Mouse (Mus musculus): Measurements from ENCODE around the gene Smox.
A peak's percentile ranks its signal among the peaks of the same experiment; 100 is the strongest.
"Not testable (repeated sequence)": the region's sequence is repeated elsewhere in the genome, so short reads cannot be mapped to it uniquely, and the experiment has no call there.

Smox gene

DNA sequence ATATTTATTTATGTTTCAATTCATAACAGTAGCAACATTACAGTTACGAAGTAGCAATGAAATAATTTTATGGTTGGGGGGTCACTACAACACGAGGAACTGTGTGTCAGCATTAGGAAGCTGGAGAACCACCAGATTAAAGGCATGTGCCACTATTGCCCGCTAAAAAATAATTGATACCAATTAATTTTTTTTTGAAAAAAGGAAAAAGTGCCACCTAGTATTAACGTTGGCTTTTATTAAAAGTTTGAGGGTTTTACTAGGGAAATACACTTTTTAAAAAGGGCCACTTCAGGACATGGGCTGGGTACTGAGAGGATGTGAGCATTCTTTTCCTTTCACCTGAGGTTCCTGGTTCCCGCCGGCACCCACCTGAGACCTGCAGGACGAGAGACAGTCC lies at the start of gene Smox:
Gene Smox, plus strand, starts transcription at position 301 of the 400 bp plus-strand sequence.
- DNase-seq (ENCODE audit: low spot score in 2 of 2): no peak

DNA sequence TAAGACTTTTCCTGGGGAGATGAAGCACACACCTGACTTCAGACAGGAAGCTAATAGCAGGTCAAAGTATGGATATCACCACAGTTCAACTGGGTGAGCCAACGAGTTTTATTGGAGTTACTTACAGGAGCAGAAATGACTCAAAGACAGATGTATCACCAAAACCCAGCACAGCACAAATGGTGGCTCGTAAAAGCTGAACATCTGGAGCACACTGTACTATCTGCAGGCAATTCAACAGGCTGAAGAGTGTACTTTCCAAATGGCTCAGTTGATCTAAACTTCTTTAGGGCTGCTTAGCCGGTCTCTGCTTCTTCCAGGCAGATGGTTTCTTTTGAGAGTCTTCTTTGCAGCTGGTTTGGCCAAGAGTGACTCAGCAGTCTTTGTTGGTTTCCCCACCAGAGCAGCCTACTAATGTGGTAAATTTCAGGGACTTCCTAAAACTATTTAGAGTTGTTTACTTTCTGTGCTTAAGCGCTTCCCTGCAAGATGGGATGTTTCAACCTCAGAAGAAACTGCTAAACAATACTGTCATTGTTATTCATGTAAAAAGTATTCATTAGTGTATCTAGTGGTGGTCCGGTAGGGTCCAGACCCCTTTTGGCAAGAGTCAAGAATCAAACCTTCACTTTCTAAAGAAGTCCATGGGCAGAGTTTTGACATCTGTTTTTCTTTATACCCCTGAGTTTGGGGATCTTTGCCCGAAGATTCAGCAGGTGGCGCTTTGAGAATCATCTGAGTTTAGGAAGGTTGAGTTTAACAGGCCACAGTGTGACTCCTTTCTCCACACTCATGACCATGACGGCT lies 48.0 kb upstream of the Smox start:
- no peak for DNase-seq (ENCODE audit: low spot score in 2 of 2)

DNA sequence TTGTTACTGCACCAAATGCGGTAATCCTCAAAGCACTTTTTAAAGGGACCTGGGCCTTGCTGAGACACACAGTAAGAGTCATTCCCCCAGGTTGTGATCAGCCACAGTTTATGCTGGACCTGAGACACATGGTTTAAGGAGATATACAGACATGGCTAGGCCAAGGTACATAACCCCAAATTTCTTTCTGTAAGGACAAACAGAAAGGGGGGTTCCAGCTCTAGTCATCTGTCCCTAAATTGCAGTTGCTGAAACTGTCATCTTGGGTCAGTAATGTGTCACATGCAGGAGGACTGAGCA lies 47.5 kb upstream of the Smox start:
- DNase-seq (ENCODE audit: low spot score in 2 of 2): no peak

DNA sequence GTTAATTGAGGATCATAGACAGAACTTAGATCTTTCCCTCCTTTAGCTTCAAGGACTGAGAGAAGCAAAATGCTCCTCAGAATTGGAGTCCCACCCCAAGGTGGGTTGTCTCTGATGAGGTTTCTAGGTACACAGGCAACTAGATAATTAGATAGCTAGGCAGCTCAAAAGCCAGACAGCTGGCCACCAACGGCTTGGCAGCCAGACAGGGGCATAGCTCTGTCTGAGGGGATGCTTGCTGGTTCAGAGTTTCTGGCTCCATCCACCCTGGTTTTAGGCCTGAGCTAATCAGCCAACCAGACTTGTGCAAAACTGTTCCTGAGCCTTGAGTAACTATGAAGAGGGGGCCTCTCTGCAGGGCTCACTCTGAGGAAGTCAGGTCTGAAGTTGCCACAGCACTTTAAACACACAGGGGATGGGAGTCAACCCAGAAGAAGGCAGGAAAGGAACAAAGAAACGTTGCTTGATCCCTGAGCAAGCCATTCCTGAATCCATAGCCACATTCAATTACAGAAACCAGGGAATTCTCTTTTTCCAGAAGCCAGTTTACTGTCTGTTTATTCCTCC lies 44.8 kb upstream of the Smox start:
- DNase-seq (ENCODE audit: low spot score in 2 of 2): no peak

DNA sequence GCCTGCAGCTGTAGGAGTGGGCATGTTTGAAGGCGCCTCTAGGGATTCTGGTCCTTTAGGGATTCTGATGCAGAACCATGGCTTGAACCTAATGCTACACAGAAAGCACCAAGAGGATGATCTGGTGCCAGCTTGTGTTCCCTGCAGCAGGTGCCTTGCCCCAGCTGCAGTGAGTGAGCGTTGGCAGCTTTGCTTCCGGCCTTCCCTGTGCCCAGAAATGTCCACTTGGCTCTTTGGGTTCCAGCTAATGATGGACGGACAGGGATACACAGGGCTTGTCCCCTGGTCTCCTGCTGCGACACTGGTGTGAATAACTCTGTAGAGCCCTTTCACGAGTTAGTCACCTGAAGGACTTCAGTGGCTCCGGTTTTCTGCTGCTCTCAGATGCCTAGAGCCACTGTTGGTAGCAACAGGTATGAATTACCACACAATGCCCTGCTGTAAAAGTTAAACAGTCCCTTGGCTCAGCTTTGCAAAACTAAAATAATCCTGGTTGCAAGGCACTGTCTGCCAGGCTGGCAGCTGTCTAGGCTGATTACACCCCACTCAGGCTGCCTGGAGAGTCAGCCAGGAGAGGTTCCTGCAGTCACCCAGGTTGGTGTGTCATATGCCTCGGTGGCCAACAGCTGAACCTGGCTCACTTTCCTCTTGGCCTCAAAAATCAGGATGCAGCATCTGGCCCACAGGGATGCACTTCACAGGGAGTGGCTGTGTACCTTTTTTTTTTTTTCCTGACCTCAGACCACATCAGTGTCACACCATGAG lies 43.5 kb upstream of the Smox start:
- no peak for DNase-seq (ENCODE audit: low spot score in 2 of 2)

DNA sequence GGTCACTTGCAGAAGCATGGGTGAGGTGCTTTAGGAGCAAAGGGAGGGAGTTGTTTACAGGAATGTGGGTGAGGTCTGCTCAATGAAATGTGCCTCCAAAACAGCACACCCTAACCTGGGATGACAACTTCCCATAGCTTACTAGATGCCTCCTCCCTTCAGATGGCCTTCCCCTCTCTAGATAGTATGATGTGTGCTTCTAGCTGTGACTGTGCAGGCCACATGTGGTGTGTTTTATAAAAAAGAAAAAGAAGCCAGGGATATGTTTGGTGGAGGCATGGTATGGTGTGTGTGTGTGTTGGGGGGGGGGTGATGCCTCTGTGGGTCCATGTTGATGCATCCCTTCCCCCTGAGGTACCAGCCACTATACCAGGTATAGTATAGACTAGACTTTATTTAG lies 42.9 kb upstream of the Smox start:
- DNase-seq (ENCODE audit: low spot score in 2 of 2): no peak

DNA sequence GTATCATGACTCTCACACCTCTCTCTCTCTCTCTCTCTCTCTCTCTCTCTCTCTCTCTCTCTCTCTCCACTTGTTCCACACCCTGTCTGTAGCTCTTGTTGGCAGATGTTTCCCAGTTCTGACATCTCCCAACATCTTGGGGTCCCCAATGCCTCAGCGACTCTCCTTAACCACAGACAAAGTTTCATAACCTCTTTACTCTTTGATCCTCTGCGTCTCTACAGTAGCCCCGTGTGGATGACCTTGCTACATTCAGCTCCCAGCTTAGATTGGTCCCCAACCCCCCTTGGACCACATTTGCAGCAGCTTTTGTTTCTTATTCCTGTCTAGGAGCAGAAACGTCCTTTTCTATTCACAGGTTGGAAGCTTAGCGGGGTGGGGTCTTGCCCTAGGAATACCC lies 41.6 kb upstream of the Smox start:
- no peak for DNase-seq (ENCODE audit: low spot score in 2 of 2)

DNA sequence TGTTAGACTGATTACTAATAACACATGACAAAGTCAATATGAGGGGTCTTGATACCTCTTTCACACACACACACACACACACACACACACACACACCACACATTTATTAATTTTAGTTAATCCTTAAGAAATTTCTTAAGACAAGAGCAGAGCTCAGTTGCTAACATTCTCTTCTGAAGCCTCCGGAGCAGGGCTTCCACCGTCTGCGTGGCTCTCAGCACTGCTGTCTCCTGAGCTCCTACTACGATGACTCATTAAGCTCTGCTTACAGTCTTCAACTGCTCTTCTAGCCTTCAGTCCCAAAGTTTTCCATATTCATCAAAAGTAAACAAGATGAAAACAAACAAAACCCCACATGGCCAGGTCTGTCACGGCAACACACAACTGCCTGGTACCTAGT lies 40.8 kb upstream of the Smox start:
- no peak for DNase-seq (ENCODE audit: low spot score in 2 of 2)

DNA sequence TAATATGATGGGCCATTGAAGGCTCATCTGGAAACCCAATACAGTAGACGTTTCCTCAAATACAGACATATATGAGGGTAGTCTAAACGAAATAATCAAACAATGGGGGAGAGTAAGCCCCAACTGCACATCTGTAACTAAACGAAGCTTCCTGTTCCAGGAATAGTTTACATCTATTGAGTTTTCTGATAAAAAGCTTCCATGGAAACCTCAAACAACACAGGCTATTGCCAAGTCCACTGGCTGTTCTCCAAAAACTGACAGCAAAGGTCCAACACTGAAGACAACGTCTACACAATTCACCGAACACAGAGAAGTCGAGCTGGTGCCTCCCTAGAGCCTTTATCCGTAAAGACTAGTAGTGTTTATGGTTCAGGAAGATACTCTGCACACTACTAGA lies 33.6 kb upstream of the Smox start:
- DNase-seq (ENCODE audit: low spot score in 2 of 2): no peak

DNA sequence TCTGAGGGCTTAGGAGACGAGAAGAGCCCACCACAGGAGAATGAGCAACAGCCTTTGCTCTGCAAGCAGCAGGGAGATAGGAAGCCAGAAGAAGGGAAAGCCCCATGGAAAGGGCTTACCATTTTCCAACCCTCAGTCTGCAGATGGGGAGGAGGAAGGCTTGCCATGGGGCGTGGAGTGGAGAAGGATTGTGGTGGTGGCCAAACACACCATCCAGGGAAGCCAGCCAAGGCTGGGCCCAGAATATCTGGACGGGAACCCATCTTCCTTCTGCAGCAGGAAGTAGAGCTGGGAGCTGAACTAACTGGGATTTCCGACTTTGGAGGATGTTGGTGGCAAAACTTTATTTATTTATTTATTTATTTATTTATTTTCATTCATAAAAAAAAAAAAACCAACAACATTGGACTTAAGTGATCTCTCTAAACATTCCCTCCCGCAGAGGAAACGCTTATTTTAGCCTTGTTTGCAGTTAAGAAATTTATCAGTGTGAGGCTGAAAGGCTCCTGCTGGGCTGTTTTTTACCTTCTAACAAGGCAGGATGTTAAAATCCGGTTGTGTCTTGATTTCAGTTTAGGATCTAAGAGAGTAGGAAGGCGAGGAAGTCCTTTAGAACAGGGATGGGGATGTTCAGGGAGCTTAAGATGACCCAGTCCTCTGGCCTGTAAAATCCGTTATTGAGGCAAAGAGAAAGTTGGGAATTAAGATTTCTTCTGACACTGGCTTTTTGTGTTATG lies 30.2 kb upstream of the Smox start:
- DNase-seq (ENCODE audit: low spot score in 2 of 2): no peak

DNA sequence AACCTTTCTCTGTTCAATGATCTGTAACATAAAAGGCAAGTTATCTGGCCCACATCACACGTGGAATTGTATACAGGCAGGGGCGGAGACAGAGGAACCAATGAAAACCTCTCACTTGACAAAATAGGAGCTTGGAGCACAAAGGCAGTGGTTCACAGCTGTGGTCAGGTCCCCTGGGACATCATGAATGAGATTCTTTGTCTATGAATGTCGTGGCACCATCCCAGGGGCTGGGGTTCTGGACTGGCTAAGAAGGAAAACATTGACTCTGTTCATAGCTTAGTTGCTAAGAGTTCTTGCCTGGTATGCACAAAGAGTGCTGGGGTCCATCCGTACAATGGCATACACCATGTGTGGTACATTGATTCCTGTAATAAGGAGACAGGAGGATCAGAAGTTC lies 28.3 kb upstream of the Smox start:
- peak in 1 of 2 experiments; percentile 46 for DNase-seq (ENCODE audit: low spot score in 2 of 2)

DNA sequence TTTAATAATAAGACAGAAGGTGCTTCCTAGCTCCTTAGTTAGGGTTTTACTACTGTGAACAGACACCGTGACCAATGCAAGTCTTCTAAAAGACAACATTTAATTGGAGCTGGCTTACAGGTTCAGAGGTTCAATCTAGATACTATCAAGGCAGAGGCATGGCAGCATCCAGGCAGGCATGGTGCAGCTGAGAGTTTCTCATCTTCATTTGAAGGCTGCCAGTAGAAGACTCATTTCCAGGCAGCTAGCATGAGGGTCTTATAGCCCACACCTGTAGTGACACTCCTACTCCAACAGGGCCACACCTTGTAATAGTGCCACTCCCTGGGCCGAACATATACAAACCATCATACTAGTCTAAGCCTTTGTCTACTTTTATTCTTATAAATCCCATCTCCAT lies 27.1 kb upstream of the Smox start:
- DNase-seq (ENCODE audit: low spot score in 2 of 2): no peak

DNA sequence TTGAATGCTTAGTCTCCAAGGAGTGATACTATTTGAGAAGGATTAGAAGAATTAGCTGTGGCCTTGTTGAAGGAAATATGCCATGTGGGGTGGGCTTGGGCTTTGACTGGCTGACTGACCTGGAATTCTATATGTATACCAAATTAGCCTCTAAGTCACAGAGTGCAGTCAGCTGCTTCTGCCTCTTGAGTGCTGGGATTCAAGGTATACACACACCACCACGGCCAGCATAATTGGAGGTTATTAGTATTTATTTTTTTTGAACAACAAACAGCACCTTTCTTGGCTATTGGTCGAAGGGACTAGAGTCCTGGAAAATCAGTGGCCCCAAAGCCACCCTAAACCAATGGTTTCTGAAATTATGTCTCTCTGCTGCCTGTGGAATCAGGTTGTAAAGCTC lies 24.6 kb upstream of the Smox start:
- no peak for DNase-seq (ENCODE audit: low spot score in 2 of 2)

DNA sequence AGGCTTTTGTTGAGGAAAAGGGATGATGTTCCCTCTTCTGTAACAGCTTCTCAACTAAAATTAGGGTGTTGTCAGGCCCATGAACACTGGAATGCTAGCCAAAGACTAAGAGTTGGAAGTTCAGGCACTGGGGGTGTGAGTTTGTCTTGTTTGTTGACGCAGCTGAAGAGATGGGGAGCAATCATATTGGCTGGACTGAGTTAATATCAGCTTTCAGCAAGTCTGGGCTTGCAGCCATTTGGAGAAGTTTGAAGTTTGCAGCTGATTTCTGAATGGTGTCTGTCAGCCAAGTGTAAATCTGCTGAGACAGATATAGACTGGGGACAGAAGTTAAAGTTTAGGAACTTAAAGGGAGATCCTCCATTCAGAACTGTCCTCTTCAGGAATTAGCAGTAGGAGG lies 21.4 kb upstream of the Smox start:
- no peak for DNase-seq (ENCODE audit: low spot score in 2 of 2)

DNA sequence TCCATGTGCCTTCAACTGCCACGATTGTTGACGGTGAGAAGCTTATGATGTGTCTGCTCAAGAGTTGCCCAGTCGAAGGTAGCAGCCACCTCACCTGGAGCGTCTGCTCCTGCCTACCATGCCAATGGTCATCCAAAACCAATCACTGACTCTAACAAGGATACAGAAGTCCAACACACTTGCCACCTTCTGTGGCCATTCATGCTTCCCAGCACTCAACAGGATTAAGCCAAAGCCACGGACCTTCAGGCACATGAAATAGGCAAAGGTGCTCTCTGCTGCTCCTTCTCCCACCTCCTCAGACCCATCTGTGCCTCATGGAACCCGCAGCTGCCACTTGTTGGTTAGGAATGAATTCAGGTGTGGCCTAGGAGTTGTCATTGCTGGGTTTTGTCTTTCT lies 17.5 kb upstream of the Smox start:
- DNase-seq (ENCODE audit: low spot score in 2 of 2): no peak

DNA sequence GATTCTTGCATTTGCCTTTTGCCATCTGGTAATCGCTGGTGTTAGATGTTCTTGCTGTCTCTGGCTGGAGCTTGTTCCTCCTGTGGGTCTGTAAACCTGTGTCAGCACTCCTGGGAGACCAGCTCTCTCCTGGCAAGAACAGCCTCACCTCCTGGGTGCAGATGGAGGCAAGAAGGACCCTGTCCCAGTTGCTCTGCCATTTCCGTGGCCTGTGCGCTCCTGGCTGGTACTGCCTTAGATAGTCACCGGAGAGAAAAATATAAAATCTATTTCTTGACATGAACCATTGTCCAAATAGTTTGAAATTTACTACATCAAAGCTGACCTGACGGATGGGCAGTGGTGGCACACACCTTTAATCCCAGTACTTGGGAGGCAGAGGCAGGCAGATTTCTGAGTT lies 14.2 kb upstream of the Smox start:
- not testable (repeated sequence) for DNase-seq (ENCODE audit: low spot score in 2 of 2)

DNA sequence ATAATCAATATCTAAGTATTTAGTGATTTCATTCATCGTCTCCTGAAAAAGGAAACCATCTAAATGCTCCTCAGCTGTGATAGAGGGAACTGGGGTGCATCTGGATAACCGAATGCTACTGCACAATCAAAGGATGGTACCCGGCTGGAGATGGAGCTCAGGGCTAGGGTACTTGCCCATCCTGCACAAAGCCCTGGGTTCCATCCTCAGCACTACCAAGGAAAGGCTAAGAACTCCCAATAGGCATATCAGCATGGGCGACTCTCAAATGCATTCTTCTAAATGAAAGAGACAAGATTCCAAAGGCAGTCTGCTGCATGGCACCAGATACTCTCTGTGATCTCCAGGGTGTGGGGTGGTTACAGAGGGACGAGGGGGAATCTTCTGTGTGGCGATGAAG lies 13.4 kb upstream of the Smox start:
- DNase-seq (ENCODE audit: low spot score in 2 of 2): no peak

DNA sequence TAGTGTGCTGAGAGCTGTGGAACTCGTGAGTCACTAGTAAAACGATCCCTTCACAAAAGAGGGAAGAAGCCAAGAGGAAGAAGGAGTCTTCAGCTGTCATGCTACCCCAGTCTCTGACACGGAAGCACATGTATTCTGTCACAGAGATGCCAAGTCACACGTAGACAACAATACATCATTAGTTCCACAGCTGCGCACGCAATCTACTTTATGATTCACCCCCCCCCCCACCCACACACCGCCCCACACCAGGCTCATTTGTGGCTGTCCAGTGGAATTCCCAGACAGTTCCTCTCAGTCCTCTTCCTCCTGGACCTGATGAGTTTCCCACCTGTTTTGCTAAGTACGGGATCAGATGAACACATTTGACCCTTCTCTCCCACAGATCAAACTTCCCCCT lies 12.9 kb upstream of the Smox start:
- DNase-seq (ENCODE audit: low spot score in 2 of 2): no peak

DNA sequence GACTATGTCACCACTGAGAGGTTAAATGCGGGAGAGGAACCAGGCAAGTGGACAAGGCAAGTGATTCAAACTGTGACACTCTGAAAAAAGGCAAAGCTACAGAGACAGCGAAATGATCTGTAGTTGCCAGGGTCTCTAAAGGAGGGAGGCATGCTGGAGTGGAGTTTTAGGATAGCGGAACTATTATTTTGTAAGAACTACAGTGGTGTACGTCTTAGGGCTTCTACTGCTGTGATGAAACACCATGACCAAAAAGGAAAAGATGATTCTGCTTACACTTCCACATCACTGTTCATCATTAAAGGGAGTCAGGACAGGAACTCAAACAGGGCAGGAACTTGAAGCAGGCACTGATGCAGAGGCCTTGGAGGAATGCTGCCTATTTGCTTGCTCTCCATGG lies 12.4 kb upstream of the Smox start:
- no peak for DNase-seq (ENCODE audit: low spot score in 2 of 2)

DNA sequence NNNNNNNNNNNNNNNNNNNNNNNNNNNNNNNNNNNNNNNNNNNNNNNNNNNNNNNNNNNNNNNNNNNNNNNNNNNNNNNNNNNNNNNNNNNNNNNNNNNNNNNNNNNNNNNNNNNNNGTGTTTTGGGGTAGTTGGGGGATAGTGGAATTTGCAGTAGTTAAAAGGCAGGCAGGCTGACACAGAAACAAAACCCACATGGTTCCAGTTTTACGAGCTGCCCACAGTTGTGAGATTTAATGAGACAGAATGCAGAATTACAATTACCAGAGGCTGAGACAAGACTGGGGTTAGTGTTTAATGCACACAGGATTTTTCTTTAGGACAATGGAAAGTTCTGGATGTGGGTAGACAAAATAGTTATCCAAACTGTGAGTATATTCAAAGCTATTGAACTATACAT lies 9.6 kb upstream of the Smox start:
- no peak for DNase-seq (ENCODE audit: low spot score in 2 of 2)

DNA sequence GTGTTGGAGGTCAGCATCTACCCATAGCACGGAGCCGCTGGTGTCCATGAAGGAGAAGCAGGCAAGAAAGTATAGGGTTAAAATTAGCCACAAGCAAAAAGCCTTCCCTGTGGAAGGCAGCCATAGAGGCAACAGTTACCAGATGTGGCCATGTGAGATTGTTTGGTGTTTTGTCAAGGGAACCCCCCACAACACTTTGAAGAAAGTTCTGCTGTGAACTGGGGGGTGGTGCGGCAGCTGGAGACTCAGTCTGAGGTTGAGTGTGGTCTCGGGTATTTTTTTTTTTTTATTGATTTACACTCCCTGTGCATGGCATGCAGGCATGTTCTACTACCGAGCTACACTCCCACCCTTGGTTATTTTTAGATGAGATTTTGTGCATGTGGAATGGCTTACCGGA lies 8.8 kb upstream of the Smox start:
- no peak for DNase-seq (ENCODE audit: low spot score in 2 of 2)

DNA sequence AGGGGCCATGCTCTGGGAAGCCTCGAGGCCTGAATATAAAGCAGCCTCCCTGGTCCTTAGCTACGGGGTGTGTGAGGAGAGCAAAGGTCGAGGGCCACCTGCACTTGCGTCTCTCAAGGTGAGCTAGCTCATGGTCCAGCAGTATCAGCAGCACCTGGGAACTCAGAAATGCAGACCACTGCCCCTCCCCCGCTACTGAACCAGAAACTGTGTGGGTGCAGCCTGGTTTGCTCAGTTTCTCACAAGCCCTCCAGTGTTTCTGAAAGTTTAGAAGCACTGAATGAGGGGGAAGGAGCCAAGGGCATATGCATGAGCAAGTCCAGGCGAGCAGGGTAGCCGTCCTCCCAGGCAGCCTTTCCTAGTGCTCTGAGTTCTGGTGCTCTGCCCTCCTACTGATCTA lies 7.7 kb upstream of the Smox start:
- DNase-seq (ENCODE audit: low spot score in 2 of 2): no peak

DNA sequence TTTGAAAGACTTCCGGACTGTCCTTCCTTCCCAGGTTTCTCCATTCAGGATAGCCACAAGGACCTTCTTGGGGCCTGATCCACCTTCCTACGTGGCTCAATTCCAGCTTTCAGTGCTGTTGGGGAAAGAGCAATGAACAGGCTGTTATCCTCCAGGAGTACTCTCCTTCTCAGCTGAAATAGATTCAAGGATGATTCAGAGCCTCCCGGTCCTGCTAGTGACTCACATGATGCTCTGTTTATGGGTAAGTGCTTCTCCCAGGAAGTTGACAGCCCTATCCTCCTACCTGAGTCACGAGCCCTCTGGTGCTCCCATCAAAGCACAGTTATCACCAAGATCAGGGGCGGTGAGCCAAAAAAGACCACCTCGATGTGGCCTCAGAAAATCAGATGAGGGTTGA lies 7.1 kb upstream of the Smox start:
- DNase-seq (ENCODE audit: low spot score in 2 of 2): peak in 1 of 2 experiments; percentile 60
